Mouse (Mus musculus) small intestine, adult 2 months (tissue): ENCODE measurements around the gene Dxo. TPM values are rescaled to one million over a fixed set of nuclear protein-coding genes. Genes with fewer than 3 reads are reported as not detected.

Source experiments
- H3K27ac ChIP-seq: fragments of 200-500 bp; 2 replicates; pipeline ENCODE4 v1.5.1; 2012; ENCODE audit warnings: low read depth, low read length, control low read depth, inconsistent platforms; ENCODE audit not compliant: insufficient read depth
- H3K27me3 ChIP-seq: fragments of 200-500 bp; 2 replicates; pipeline ENCODE4 v1.6.1; 2012; ENCODE audit warnings: mild to moderate bottlenecking, moderate library complexity, low read length, inconsistent platforms; ENCODE audit not compliant: control insufficient read depth, insufficient read depth
- H3K36me3 ChIP-seq: fragments of 200-500 bp; 2 replicates; pipeline ENCODE4 v1.6.1; 2012; ENCODE audit warnings: mild to moderate bottlenecking, low read length, control low read depth, inconsistent platforms; ENCODE audit not compliant: control insufficient read depth, insufficient read depth
- H3K4me1 ChIP-seq: fragments of 200-500 bp; 2 replicates; pipeline ENCODE4 v1.6.1; 2012; ENCODE audit warnings: low read length, inconsistent platforms, mixed read lengths; ENCODE audit not compliant: control insufficient read depth, insufficient read depth, insufficient read length
- H3K4me3 ChIP-seq: fragments of 200-500 bp; 2 replicates; pipeline ENCODE4 v1.5.1; 2012; ENCODE audit warnings: low read depth, mild to moderate bottlenecking, control low read depth, inconsistent platforms, low read length, moderate library complexity
- CTCF ChIP-seq: fragments of 200-500 bp; IDR thresholded peaks from 2 replicates; pipeline ENCODE4 v1.5.1; 2012; ENCODE audit warnings: low read depth, mild to moderate bottlenecking, control low read depth, inconsistent platforms, low read length, moderate library complexity, mixed read lengths; ENCODE audit not compliant: insufficient replicate concordance, insufficient read length; ENCODE audit errors: extremely low read depth
- POLR2A ChIP-seq: fragments of 200-500 bp; IDR thresholded peaks from 2 replicates; pipeline ENCODE4 v1.6.1; 2012; ENCODE audit warnings: low read depth, mild to moderate bottlenecking, control low read depth, inconsistent platforms, low read length, moderate library complexity
- WGBS: fragments of 180-500 bp; shearing (Covaris S2); methylation state at CpG from one replicate; pipeline ENCODE4 v1.1.7; 2018; 5-methylcytosine and 5-hydroxymethylcytosine counted together
- polyA plus RNA-seq: library from polyadenylated mRNA; depleted of rRNA; stranded (reverse); fragments of >200 nt; gene quantifications from 2 replicates; pipeline ENCODE4 v1.2.3, GENCODE M21; 2012

The Dxo gene
- polyA plus RNA-seq, 1 experiment: 51.8 TPM

GRCm38 (mm10) chr17:34840736-34841307 is 4.0 kb downstream of the Dxo start:
- Histone ChIP-seq H3K4me3 (no peak overlapping the region), H3K36me3 (peaks cover 58% of the 10 kb centered on the region), H3K27me3 (no peaks in the 10 kb centered on the region), H3K4me1 (peaks cover 11% of the 10 kb centered on the region), H3K27ac (no peak overlapping the region)
- TF ChIP-seq POLR2A (no peak), CTCF (no peak)
- 76% methylated on average over 6 of the region's 6 CpGs for WGBS

DNA sequence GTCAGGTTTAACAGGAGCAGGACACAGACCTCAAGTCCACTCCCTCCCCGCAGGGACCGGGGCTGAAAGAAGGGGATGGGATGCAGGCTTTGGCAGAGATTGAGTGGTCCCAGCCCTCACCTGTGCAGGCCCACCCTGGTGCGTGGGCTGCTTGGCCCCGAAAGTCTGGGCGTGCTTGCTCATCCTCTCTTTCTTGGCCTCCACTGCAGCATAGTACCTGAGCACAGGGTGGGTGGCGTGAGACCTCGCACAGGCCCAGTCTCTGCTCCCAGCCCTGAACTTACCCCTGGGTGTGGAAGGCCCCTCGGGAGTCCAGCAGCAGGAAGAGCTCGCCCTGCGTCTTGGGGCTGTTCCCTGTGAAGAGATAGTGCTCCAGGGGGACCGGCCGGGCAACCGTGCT is 8.1 kb downstream of the Dxo start:
- Histone ChIP-seq H3K27me3 (no peaks in the 10 kb centered on the region), H3K4me1 (peaks cover 3% of the 10 kb centered on the region), H3K4me3 (no peak overlapping the region), H3K36me3 (peaks cover 67% of the 10 kb centered on the region), H3K27ac (no peak overlapping the region)
- TF ChIP-seq CTCF (no peak), POLR2A (no peak)
- WGBS: 94% methylated on average over 13 of the region's 13 CpGs

GRCm38 (mm10) chr17:34847192-34847591 is 10.4 kb downstream of the Dxo start:
- no peaks in the 10 kb centered on the region for H3K27me3 ChIP-seq

GRCm38 (mm10) chr17:34847615-34848014 is 10.8 kb downstream of the Dxo start:
- Histone ChIP-seq H3K27ac (no peak overlapping the region), H3K4me1 (peaks cover 7% of the 10 kb centered on the region; the same call in 1 of the 2 replicates), H3K27me3 (no peaks in the 10 kb centered on the region), H3K36me3 (peaks cover 50% of the 10 kb centered on the region), H3K4me3 (no peak overlapping the region)
- WGBS: 92% methylated on average over 7 of the region's 7 CpGs
- TF ChIP-seq POLR2A (no peak), CTCF (no peak)

More at GRCm38 (mm10) chr17:34847192-34847591, 10.4 kb downstream of the Dxo start:
- Histone ChIP-seq H3K27ac (no peak overlapping the region), H3K36me3 (peaks cover 50% of the 10 kb centered on the region), H3K4me3 (no peak overlapping the region), H3K4me1 (peaks cover 7% of the 10 kb centered on the region; the same call in 1 of the 2 replicates)
- 88% methylated on average over 6 of the region's 6 CpGs for WGBS
- TF ChIP-seq POLR2A: no peak
- TF ChIP-seq CTCF: no peak

GRCm38 (mm10) chr17:34849722-34850516 is 13.1 kb downstream of the Dxo start, which contains the start of the genes Skiv2l and Nelfe:
Skiv2l (minus strand) TSS chr17:34850210.
Nelfe (plus strand) TSS chr17:34850391.
- Histone ChIP-seq H3K4me1 (peaks cover 7% of the 10 kb centered on the region; the same call in 1 of the 2 replicates), H3K27me3 (no peaks in the 10 kb centered on the region), H3K27ac (peak within 1 kb of the TSS; percentile 60), H3K36me3 (peaks cover 42% of the 10 kb centered on the region), H3K4me3 (peak within 1 kb of the TSS; percentile 74)
- whole genome bisulfite sequencing: under 1% methylated on average over 65 of the region's 65 CpGs
- TF ChIP-seq POLR2A (peak; percentile 61), CTCF (no peak)

- TF ChIP-seq CTCF (no peak), POLR2A (no peak)
- peaks cover 7% of the 10 kb centered on the region; the same call in 1 of the 2 replicates for H3K4me1 ChIP-seq
- no peaks in the 10 kb centered on the region for H3K27me3 ChIP-seq
- 2% methylated on average over 25 of the region's 25 CpGs for WGBS
- peak overlapping the region; percentile 74 for H3K4me3 ChIP-seq
- peaks cover 43% of the 10 kb centered on the region for H3K36me3 ChIP-seq
- H3K27ac ChIP-seq: peak overlapping the region; percentile 60
Measured at GRCm38 (mm10) chr17:34850517-34851125, 13.8 kb downstream of the Dxo start.
